Mouse (Mus musculus) brain, adult 2 months (tissue): Measurements from ENCODE around the gene Olfr686.

Experiments used
- DNase-seq: peaks from one replicate; pipeline ENCODE4 v3.0.0; 2011; ENCODE audit warnings: low read depth, low spot score

Olfr686 gene

DNA sequence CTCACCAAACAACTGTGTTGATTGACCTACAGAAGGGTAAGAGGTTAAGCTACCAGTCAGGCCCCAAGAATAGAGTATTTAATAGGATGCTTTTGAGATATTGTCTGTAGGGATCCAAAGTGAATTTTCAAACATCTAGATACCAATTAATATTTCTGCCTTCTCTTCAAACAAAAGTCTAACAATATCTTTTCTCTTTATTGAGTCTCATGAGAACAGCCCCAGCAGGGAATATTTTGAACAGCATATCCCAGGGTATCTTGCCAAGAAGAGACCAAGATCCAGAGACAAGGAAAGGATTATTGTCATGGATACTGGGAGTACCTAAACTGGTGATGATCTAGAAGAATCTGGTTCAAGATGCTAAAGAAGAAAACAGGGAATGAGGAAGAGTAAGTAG lies at the start of gene Olfr686:
TSS of gene Olfr686 (minus strand) at position 101 of the 400 bp plus-strand sequence.
- no peak for DNase-seq

DNA sequence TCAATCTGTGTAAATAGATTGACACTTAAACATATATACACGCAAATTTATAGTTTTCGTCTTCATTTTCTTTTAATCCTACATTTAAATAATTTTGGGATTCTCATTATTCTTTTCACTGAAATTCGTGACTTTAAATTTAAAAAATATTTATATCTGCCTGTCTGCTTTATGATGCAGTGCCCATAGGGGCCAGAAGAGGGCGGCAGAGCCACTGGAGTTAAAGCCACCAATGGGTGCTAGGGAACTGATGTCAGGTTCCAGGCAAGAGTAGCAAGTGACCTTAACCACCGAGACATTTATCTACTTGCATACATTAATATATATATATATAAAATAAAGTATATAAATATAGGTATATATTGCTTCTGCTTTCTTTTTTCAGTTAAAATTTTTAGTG lies 49.4 kb upstream of the Olfr686 start:
- no peak for DNase-seq

DNA sequence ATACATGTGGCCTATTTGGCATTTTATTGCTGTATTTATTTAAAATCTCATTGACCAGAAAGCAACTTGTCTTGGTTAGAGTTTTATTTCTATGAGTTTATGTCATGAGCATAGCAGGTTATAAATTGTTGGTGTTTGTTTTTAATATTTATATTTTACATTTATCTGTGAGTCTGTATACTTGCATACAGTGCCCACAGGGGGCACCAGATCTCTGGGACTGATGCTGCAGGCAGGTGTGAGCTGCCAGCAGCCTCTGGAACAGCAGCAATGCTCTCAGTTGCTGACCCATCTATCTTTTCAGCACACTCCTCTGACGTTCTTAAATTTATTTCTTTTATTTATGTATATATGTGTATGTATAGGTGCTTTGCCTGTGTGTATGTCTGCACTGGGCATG lies 40.9 kb upstream of the Olfr686 start:
- DNase-seq = peak; percentile 2

DNA sequence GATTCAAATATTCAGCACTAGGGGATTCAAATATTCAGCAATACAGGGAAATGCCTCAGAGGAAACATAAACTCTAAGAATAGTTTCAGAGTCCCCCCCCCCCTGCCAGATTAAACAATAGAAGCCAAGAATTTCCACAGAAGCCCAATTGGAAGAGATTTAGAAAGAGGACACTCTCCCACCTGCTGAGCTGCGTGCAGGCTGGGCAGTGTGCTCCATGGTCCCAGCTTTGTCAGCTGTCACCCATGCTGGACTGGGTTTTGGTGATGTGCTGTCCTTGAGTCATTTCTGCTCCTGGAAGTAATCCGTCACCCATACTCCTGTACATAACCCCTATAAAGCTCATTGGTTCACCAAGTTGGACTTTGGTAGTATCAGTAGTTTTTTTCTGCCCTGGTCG lies 40.4 kb upstream of the Olfr686 start:
- DNase-seq = no peak

DNA sequence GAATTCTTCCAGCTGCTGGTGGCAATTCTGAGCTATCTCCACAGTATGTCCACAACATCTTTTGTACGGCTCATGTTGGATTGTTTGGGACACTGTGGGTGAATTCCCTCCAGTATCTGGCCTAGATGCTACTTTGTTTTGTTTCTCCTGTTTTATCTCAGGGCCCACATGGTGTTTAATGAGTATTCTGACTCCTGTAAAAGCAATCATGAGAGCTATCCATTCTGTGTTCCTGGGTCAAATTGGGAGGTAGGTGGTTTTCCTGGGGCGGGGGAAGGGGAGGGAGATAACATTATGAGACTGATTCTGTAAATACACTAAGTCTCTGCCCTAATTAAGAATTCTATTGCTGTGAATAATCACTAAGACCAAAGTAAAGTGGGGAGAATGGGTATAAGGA lies 22.1 kb upstream of the Olfr686 start:
- DNase-seq = no peak

DNA sequence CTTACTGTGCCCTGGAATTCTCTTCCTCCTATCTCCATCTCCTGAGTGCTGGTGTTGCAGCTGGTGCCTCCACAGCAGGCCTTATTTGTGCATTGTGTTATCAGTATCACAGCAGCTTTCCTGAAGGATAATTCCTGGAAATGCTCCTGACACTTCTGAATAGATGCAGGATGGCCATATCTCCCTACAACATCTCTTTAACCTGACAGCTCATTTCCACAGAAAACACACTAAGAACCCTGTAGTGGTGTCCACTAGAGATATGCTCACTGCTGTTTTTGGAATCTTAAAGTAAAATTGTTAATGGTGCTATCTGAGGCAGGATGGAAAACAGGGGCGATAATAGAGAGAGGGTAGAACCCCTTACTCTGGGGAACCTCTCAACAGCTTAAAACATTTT lies 20.9 kb upstream of the Olfr686 start:
- DNase-seq = no peak

DNA sequence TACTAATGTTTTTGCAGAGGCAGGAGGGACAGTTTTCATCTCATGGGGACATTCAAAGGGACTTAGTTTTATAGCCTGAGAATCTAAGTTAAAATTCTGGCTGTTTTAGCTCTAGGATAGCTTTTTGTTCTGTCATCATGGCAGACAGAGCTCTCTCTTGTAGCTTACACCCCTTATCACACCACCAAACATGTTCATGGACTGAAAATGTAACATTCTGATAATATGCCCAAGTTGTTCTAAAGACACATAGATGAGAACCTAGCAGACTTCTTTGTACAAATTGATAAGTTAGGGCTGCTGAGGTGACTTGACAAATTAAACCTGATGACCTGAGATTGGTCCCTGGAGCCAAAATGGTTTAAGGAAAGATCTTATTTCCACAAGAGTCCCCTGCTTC lies 19.4 kb upstream of the Olfr686 start:
- DNase-seq = no peak

DNA sequence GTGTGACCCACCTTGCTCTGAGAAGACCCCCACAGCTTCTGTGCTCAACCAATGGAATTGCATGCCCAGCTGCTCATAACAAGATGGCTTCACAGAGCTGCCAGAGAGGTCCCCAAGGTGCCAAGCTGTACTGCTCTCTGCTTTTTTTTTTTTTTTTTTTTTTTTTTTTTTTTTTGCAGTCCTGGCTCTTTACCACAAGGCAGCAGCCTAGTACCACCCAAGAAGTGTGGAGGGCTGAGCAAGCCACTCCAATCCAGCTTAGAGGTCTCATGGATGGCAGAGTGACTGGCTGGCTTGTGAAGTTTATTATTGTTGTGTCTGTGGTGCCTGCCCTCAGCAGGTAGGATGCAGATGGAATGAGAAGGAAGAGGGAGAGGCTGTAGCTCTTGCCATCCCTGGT lies 18.8 kb upstream of the Olfr686 start:
- DNase-seq = no peak

DNA sequence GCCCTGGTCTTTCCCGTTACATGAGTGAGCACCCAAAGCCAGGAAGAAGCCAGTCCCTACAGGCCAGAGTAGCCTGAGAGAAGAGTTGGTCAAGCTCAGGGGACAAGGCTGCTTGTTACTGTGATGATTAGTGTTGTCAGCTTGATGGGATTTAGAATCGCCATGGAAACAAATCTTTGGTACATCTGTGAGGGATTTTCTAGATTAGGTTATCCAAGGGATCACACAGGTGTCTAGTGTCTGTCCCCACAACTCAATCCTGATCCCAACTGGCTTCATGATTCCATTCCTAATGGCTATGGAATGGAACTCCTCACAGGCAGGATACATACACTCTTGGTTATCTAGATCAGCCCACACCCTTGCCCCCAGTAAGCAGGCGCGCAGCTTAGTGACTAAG lies 11.0 kb upstream of the Olfr686 start:
- DNase-seq = no peak

DNA sequence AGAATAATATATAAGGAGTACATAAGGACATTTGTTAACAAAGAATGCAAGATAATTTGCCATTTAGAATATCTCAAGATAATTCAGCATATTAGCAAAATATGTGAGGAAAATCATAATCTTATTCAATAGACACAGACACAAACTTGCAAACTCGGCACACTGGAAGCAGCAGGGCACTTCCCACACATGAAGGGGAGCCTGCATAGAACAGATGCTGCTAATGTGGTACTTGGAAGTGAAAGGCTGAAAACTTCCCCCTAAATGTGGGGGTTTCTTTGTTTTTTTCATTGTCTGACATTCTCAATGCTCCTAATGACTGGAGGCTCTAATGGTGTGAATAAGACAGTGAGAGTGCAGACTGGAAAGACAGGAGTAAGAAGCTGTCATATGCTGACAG lies 7.5 kb upstream of the Olfr686 start:
- peak; percentile 45 for DNase-seq

DNA sequence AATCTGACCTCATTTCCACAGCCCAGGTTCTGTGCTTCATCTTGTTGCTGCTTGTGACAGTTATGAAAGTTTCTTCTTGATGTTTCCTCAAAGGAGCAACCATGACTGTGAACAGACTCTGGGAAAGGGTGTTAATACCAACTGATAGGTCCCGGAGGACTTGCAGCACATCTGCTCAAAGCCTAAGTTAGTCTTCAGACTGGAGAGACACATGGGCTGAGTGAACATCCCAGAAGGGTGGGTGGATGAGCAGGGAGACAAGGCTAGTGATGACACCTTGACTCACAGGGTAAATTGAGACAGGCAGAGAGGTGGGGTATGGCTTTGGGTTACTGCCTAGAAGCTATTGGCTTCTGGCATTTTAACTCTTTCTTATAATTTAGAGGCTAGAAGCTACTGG lies 21.4 kb downstream of the Olfr686 start, which contains the start of gene Olfr685:
TSS of gene Olfr685 (minus strand) at position 101 of the 400 bp plus-strand sequence.
- DNase-seq = peak; percentile 15

DNA sequence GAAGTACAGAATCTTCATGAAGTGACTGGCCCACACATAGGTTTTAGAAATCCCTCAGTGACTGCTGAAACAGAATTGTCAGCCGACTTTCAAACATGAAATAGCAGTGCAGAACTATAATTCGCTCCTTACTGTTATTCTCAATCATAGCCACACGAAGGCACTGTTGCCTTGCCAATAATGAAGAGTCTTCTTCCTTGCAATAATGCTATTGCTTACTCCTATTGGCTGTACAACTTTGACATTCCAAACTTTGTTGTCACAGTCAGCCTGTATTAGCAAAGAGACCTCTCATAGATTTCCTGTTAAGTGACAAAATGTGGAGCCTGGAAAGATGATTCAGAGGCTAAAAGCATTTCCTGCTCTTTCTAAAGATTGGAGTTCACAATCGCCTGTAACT lies 36.5 kb downstream of the Olfr686 start:
- peak; percentile 56 for DNase-seq

DNA sequence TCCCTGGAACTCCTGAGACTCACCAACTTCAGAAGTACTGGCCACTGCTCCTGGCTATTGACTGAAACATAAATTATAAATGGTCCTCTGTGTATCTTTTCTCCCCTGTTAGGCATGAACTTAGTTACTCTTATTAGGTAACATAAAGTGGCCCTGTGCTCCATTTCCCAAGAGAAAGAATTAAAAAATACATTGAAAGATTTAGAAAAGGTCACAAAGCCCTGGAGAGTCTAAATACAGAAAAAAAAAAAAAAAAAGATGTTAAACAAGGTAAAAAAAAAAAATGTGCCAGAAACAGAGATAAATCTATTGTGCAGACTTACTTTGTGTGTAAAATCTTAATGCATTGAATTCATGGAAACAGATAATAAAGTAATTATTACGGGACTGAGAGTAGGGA lies 43.7 kb downstream of the Olfr686 start, which contains the start of gene Olfr684:
TSS of gene Olfr684 (minus strand) at position 101 of the 400 bp plus-strand sequence.
- no peak for DNase-seq
